Mouse (Mus musculus): ENCODE measurements around the gene Snd1. TPM values are rescaled to one million over a fixed set of nuclear protein-coding genes. Genes with fewer than 3 reads are reported as not detected.

The Snd1 gene
- total RNA-seq (2021): 100 to 1,000 TPM; 112 to 139 TPM
- long read RNA-seq, experiment 1, transcript Snd1-201 (24 exons, 3,482 nt): major isoform, 104 of 127 reads
- long read RNA-seq, experiment 1, partial matches to known transcripts: 11 of 127 reads
- long read RNA-seq, experiment 1, other reads (novel, unspliced or antisense): 12 of 127 reads
- long read RNA-seq, experiment 2, transcript Snd1-201 (24 exons, 3,482 nt): major isoform, 225 of 319 reads
- long read RNA-seq, experiment 2, partial matches to known transcripts: 67 of 319 reads
- long read RNA-seq, experiment 2, other reads (novel, unspliced or antisense): 27 of 319 reads

DNA sequence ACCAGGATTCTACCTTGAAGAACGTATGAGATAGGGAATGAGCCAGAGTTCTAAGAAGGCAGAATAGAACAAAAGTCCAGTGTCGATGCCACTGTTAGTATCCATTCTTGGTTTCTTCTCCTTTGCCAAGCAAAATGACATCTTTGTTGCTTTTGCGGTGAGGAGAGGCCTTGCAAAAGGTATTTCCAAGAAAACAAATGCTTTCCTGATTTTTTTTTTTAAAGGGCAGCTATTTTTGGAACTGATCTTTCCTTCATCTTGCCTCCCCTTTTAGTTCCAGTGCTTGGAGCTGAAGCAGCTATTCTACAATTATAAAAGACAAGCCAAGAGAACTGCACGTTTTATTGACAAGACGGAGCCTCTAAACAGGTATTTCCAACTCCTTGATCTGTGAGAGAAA, at the start of gene Snd1:
TSS of gene Snd1 (plus strand) at position 301 of the 400 bp plus-strand sequence.
- DNase-seq (ENCODE audit: low spot score in 2 of 2): no peak

DNA sequence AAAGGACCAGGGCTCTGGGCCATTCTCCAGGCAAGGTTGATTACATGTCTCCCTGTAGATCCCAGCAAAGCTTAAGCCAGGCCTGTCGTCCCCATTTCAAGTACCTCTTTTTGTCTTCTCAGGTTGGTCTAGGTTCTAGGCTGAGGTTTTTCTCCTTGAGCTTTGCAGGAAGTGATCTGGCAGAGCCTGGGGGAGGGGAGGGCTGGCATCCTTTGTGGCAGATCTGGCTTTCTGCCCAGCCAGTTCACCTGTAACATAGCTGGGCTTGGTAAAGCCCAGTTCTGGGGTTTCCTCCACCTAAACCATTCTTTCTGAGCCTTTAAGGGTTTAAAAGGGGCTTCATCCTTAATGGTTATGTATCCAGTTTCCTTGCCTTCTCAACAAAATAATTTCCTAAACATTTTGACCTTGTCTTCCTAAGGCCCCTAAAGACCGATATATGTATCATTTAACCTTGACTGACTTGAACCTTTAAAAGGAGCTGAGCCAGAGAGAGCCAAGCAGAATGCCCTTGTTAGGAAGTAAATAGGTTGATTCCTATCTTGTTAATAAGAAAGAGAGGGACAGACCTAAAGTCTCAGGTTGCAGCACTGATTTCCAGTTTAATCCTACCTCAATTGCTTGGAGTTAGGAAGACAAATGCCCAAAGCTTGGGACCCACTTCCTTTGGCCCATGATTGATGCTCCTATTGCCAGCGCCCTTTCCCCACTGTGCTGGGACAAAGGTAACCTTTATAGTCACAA, 47.7 kb upstream of the Snd1 start, which contains the start of gene Fscn3:
TSS of gene Fscn3 (plus strand) at position 694 of the 744 bp plus-strand sequence.
- DNase-seq (ENCODE audit: low spot score in 2 of 2): no peak

DNA sequence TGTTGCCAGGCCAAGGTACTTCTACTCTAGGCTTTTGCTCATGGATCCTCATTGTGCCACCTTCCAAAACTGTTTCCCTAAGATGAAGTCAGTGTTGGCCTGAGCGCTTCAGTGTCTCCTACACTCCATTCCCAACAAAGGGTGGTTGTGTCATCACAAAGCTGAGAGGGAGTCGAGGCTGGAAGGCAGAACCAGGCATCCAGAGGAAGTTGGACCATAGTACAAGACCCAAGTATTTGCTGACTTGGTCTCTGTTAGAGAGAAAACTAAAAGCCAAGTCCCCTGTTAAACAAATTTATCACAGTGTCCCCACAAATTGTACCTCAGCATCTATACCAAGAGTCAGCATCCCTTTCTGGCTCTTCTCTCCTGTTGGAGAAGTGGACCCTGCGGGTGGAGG, 46.6 kb upstream of the Snd1 start, which contains the start of gene Gcc1:
TSS of gene Gcc1 (minus strand) at position 101 of the 400 bp plus-strand sequence.
- DNase-seq (ENCODE audit: low spot score in 2 of 2): no peak

DNA sequence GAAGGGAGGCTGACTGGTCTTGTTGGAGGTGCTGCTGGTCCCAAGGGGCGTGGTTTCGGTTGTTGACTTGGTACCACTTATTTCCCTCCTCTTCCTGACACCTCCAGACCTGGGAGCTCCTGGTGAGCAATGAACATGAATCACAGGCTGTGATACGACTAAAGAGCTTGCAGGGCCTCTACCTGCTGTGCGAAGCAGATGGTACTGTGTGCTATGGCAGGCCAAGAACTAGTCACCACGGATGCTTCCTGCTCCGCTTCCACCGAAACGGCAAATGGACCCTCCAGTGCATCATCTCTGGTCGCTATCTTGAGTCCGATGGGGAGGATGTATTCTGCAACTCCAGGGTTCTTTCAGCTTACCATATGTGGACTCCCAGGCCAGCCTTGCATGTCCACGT, 45.1 kb upstream of the Snd1 start:
- DNase-seq (ENCODE audit: low spot score in 2 of 2): no peak

DNA sequence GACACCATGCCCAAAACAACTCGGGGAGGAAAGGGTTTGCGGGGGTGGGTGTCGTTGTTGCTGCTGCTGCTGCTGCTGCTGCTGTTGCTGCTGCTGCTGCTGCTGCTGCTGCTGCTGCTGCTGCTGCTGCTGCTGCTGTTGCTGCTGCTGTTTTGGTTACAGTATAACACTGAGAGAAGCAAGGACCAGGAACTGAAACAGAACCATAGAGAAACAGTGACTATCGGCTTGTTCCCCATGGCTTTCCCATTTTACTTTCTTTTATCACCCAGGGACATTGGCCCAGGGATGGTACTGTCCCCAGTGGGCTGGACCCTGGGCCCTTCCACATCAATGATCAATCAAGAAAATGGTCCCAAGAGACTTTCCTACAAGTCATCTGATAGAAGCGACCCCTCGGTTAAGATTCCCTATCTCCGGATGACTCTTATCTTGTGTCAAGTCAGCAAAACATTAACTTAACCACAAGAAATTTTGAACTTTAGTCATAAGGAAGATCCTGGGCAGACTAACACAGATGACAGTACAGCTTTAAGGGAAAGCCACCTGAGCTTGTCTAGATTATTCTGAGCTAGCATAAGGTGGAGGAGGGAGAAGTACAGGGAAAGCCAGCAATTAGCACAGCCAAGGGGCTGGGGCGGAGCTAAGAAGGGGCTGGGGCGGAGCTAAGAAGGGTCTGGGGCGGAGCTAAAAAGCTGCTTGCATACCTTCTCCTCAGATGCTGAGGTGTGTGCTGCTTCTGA, 44.0 kb upstream of the Snd1 start:
- no peak for DNase-seq (ENCODE audit: low spot score in 2 of 2)

DNA sequence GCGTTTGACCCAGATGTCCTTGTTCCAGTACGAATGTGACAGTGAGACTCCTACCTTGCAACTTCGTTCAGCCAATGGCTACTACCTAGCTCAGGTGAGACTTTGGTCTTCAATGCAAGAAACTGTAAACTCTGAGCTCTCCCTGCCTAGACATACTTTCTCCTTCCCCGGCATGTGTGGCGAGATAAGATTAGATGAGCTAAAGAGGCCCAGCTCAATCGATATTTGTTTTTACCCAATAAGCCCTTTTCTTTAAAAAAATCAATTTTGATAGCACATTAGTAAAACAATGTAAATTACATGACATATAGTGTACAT, 43.4 kb upstream of the Snd1 start:
- DNase-seq (ENCODE audit: low spot score in 2 of 2): no peak

DNA sequence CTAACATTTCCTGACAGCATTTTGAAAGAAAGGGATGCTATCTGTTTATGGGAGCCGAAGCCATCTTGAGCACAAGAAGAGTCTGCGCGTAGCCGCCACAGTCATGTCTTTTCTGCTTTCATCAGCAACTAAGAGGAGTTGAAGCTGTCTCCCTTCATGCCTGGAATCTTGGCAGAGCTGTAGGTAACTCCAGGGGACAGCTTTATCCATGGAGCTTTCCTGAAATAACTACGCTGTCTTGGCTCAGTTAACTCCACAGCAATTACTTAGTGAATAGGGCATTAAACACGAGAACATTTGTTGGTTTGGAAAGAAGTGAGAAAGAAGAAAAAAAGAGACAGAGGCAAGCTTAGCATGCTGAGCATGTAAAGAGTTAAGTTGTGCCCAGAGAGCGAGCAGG, 27.0 kb upstream of the Snd1 start:
- DNase-seq (ENCODE audit: low spot score in 2 of 2): no peak

DNA sequence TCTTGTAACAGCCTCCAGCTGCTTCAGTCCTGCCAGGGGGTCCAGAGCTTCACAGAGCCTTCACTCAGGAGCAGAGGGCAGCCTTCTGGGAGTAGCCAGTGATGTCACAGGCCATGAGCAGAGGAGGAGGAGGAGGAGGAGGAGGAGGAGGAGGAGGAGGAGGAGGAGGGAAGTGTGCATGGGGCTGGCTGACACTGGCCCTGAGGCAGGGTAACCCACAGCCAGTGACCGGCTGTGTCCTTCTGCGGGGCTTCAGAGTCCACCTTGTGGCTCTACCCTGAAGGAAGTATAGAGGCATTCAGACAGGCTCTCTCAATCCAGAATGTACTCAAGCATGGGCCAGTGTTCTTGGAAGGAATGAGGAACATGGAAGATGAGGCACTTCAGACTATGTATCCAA, 25.7 kb upstream of the Snd1 start, which contains the start of gene Pax4:
TSS of gene Pax4 (minus strand) at position 101 of the 400 bp plus-strand sequence.
- no peak for DNase-seq (ENCODE audit: low spot score in 2 of 2)

DNA sequence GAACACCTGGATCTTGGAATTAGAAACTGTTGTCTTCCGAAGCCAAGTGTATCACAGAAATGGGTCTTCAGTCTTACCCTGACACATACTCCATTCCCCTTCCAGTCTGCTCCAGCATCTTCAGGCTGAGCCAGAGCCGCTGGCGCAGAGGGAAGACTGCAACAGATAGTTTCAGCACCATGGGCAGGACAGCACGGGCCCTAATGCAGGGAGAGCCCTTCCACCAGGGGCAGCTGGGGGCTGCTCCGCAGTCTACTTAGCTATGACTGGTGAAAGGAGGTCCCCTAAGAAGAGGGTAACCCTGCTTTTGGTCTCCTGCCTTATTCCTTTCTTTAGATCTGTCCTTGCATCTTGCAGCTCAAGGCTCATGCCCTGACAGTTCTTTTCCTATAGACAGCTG, 24.5 kb upstream of the Snd1 start:
- no peak for DNase-seq (ENCODE audit: low spot score in 2 of 2)

DNA sequence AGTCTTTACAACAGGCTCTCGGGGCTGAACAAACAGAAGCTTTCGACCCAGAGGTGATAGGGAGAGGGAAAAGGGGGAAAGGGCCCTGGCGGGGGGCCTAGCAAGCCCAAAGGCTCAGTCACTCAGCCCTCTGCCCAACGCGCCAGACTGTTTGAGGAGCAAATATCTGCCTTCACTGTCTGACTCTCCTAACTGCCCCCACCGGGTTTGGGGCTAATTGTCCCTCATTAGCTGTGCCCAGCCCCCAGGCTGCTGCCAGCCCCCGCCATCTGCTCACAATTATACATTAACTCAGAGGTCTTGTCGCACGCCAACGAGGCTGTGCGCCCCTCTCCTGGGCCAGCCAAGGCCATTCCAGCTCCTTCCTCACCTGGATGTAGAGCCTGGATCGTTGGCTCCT, 24.0 kb upstream of the Snd1 start:
- no peak for DNase-seq (ENCODE audit: low spot score in 2 of 2)

DNA sequence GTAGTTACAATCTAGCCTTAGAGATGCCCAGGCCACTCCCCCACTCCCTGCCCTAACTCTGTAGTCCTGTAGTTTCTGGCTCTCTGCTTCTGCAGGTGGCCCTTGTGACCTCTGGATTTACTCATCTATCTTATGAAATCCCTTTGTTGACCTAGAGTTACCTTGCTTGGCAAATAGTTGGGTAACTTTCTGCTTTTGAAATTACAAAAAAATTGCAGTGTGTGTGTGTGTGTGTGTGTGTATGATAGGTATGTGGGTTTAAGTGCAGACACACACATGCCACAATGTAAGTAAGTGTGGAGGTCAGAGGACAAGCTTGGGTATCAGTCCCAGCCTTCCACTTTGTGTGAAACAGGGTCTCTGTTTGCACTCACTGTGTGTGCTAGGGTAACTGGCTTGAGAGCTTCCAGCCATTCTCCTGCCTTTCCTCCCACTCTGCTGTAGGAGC, 15.7 kb upstream of the Snd1 start:
- DNase-seq (ENCODE audit: low spot score in 2 of 2): no peak

DNA sequence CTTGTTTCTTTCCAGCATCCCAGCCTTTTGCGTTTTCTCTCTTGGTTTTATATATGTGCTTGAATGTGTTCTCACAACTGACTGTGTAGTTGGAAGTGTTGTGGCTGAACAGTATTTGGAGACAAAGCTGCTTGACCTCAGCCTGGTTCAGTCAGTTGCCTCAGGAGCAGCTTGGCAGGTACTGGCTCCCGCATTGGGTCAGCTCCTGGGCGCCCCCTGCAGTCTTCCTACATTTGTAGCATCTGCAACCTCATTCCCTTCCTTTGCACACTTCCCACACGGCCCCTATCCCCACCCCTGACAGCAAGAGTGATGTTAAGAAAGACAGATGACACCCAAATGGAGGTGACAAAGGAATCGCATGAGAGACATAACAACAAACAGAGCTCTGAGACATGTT, 14.4 kb upstream of the Snd1 start:
- peak; percentile 68 to 74 for DNase-seq (ENCODE audit: low spot score in 2 of 2)

DNA sequence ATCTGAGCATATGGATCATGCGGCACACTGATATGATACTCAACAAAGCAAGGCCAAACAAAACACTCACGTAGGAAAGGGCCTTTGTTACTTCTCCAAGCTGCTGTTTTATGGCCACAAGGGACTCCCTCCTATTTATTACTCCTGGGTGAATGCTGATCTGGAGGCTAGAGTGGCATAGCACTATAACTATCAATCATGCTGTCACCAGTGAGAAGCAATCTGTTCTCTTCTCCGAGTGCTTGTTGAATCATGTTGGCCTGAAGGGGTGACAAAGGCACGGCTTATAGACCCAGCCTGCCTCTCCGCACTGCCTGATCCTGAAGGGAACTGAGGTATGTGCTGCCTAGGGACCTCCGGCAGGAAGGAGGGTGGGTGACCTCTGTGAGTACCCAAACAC, 10.3 kb upstream of the Snd1 start:
- DNase-seq (ENCODE audit: low spot score in 2 of 2): no peak

DNA sequence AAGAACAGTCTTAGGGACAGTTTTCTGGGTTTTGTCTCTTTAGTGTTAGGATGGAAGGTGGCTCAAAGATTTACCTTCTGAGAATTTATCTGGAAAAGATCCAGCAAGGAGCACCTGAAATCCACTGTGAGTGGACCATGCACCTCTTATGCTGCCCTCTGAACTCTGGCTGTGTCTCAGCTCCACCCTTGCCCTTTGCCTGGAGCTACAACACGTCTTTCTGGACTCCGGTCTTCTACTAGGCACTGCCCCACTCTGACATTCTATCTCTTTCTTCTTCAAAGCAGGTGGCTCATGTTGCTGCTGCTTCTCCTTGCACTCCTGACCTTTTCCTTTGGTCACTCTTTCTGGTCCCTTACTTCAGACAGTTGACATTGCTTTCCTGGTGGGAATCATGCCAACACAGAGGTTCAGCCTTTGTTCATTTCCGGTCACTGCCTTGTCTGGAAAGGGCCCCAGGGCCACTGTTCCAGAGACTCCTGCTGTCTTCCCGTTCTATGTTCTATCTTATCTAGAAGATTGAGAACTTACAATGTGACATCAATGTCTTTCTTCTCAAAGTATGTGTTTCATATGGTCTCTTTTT, 4.8 kb upstream of the Snd1 start:
- no peak for DNase-seq (ENCODE audit: low spot score in 2 of 2)

DNA sequence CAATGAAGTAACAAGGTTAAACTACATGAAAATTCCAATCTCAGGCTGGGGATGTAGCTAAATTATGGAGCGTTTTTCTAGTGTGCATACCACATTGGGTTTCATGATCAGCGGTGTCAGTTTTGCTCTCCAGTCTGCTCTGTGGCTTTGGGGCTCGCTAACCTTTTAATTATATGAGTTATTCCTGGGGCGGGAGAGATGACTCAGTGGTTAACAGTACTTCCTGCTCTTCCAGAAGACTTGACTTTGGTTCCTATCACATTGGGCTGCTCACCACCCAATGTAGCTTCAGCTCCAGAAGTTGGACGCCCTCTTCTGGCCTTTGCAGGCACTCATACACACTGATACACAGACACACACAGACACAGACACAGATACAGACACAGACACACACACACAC, 4.3 kb upstream of the Snd1 start:
- no peak for DNase-seq (ENCODE audit: low spot score in 2 of 2)

DNA sequence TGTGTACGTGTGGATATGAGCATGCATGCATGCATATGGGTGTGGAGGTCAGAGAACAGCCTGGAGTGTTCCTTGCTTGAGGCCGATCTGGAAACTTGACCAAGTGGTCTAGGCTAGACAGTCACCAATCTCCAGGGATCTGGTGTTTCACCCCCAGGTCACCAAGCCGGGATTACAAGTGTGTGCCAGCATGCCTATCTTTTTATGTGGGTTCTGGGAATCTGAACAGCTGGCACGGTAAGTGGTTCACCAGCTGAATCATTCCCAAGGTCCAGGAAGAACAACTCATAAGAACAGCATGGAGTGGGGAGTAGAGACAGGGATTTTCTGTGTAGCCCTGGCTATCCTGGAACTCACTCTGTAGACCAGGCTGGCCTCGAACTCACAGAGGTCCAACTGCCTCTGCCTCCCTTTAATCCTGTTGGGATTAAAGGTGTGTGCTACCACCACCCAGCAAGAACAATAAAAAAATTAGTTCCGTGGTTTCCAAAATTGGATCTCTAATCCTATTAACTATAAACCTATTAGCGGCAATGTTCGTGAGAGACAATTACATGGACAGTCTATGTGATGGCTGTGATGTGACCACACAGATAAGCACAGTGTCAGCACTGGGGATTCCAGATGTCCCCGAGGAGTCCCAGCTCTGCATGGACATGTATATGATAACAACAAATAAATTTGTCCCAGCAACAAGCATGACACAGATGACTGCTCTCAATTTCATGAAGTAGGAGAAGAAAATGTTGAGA, 3.5 kb upstream of the Snd1 start:
- DNase-seq (ENCODE audit: low spot score in 2 of 2): no peak

DNA sequence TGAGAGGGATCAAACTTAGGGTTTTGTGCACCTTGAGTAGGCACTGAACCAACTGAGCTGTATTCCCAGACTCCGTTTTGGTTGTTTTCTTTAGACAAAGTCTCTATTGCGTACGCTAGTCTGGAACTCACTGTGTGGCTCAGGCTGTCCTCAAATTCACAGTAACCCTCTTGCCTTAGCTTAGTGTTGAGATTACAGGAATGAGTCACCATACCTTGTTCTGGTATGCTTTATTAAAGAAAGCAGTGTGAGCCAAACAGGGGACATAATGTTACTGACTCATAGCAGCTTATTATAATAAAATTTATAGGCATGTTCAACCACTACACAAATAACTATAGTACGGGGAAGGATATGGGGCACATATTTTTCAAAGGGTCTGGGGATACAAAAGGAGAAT, 728 bp upstream of the Snd1 start:
- DNase-seq (ENCODE audit: low spot score in 2 of 2): no peak

DNA sequence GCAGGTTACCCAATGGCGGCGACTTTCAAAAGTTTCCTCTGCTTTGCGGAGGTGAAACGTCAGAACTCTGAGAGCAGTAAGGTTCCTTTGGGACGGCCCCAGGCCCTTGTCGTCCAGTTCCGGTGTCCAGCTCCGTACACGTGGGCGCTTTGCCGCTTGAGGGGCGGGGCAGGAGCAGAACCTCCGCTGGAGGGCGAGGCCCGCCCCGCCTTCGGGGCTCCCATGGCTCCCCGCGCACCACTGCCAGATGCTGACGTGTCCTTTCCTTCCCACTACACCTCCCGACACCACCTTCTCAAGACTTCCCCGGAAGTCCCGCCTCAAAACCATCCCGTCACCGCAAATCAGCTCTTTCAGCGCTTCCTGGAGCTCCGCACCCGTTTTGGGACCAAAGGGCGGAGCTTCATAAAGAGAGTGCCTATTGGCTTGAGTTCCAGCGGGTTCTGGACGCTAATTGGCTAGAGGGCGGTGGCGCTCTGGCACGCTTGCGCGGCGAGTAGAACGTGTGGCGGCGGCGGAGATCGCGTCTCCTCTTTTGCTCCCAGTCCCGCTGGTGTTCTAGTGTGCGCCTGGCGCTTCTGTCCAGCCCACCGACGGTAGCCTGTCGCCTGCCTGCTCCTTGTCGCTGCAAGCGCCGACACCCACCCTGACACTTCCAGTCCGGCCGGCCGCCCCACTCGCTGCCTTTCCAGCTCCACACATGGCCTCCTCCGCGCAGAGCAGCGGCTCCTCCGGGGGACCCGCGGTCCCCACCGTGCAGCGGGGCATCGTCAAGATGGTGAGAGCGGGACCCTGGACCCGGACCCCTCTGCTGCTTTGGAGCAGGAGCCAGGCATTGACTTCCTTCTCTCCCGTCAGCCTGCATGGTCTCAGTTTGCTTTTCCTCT, 5.2 kb downstream of the Snd1 start:
- DNase-seq (ENCODE audit: low spot score in 2 of 2): peak; percentile 90 to 92

DNA sequence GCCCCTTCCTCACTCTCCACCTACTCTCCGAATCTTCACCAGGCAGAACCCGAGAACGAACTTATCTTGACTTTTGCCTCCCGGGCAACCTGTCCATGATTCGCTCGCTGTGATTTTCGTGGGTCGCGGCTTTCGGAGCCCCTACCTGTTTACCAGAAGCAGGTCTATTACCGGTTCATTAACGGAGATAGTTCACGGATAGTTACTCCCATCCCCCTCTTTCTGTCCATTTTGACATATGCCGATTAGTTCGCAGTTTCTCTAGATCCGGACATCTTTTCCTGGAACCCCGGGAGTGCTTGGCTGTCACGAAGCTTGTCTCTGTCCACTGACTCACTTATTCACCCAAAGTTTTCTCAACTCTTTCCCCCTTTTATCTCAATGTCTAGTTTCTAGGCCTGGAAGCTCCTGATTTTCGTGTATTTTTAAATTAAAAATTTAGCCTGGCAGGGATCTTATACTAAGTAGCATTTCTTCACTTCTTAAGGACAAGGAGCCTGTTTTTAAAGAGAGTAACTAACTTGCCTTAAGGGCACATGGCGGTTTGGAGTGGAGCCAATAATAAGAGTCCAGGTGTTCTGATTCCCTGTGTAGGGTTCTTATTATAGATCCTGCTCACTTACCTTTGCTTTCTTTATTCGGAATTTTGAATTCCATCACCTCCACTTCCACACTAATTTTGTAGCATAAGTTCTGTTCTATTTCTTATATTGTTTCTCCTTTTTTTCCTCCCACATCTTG, 6.0 kb downstream of the Snd1 start:
- DNase-seq (ENCODE audit: low spot score in 2 of 2): no peak

All from adrenal gland, adult 18-20 months (tissue).